Mouse (Mus musculus): ENCODE results near the gene Gabrp.

The Gabrp gene

GRCm38 (mm10) chr11:33529576-33529975 is 49.2 kb downstream of the Gabrp start:
- no peak for DNase-seq (ENCODE audit: low spot score)

DNA sequence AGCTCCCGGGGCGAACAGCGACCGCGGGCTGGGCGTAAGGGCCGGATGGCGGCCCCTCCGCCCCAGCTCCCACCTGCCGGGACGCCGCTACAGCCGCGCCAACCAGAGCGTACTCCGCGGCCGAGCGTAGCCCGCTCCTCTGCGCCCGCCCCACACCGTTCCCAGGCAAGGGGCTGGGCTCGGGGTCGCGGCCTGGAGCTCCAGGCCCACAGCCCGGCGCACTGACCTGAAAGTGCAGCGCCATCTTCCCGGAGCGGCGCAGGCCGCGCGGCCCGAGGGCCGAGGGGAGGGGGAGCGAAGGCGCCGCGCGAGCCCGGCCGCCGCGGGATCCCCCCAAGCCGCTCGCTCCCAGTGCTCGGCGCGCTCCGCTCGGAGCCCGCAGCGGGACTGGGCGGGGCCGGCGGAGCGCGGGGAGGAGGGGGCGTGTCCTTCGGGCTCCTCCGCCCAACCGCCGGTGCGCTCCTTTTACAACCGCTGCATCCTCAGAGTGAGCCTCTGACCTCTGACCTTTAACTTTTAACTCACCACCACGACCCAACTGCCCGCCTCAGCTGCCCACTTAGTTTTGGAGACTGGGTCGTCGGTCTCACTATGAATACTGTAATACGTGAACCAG is 65.3 kb downstream of the Gabrp start, which contains the start of gene Ranbp17:
Gene Ranbp17, minus strand, starts transcription at position 371 of the 616 bp plus-strand sequence.
- peak; percentile 39 for DNase-seq (ENCODE audit: low spot score)

GRCm38 (mm10) chr11:33512854-33513375 is 65.8 kb downstream of the Gabrp start:
- peak; percentile 30 for DNase-seq (ENCODE audit: low spot score)

- DNase-seq (ENCODE audit: low spot score), result no peak
Measured at GRCm38 (mm10) chr11:33509401-33509800, 69.4 kb downstream of the Gabrp start.

Data from urinary bladder, postnatal 25 days (tissue).